Mouse (Mus musculus): ENCODE data around the gene Zbtb7b.

DNA sequence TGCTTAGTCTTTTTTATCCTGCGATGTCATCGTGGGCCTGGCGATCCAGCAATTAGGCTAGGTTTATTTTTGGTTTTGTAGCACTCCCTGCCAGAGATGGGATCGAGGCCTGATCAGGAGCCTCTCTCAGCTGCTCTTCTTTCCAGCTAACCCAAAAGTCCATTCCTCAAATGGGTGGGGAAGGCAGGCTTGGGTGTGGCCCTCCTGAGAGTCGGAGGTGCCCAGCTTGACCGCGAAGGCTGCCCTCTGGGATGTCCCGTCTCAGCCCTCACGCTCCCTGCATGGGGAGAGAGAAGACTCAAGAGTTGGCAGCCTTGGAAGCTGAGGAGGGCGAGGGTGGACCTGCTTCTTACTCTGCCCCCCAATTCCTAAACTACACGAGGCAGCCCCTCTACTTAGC lies 40.0 kb upstream of the Zbtb7b start:
- TF ChIP-seq CTCF (conservative IDR thresholded peaks at IDR 0.05 in 1 of 2, IDR thresholded peaks at IDR 0.05 in 1 of 2; ENCODE audit: low read depth in 2 of 2, low read length in 2 of 2) (no peak), ZNF384 (IDR thresholded peaks at IDR 0.05; ENCODE audit: low read depth, low read length) (no peak), POLR2A (IDR thresholded peaks at IDR 0.05; ENCODE audit: low read depth, low read length) (no peak), EP300 (IDR thresholded peaks at IDR 0.05; ENCODE audit: low read length) (no peak), MAFK (IDR thresholded peaks at IDR 0.05; ENCODE audit: insufficient replicate concordance, low read length) (no peak), ZC3H11A (IDR thresholded peaks at IDR 0.05; ENCODE audit: low read depth, low read length) (no peak), POLR2AphosphoS2 (IDR thresholded peaks at IDR 0.05; ENCODE audit: low read depth, low read length) (no peak), USF1 (IDR thresholded peaks at IDR 0.05; ENCODE audit: low read depth, low read length) (no peak), MAX (IDR thresholded peaks at IDR 0.05; ENCODE audit: low read length) (no peak), TCF12 (IDR thresholded peaks at IDR 0.05; ENCODE audit: low read depth, low read length) (no peak), MEF2A (IDR thresholded peaks at IDR 0.05; ENCODE audit: borderline replicate concordance, low read depth, low read length) (no peak), JUN (IDR thresholded peaks at IDR 0.05; ENCODE audit: insufficient read depth, low read depth, low read length) (no peak), ETS1 (conservative IDR thresholded peaks at IDR 0.05; ENCODE audit: low read depth, low read length) (no peak), TBP (conservative IDR thresholded peaks at IDR 0.05; ENCODE audit: low read depth, low read length) (no peak)
